Mouse (Mus musculus) left cerebral cortex, adult 18-20 months (tissue): ENCODE measurements at regions not wholly inside any gene's neighbourhood (a gene's known extent, or its start where the extent isn't known, plus 50 kb on each side); places are given as distances from the start of the nearest gene placed in this dataset.

Experiments
- DNase-seq, 2 experiments: peaks; one replicate each; pipeline ENCODE4 v3.0.0; 2021 to 2022; ENCODE audit warnings: low spot score in 2 of 2, mixed read lengths in 1 of 2

DNA sequence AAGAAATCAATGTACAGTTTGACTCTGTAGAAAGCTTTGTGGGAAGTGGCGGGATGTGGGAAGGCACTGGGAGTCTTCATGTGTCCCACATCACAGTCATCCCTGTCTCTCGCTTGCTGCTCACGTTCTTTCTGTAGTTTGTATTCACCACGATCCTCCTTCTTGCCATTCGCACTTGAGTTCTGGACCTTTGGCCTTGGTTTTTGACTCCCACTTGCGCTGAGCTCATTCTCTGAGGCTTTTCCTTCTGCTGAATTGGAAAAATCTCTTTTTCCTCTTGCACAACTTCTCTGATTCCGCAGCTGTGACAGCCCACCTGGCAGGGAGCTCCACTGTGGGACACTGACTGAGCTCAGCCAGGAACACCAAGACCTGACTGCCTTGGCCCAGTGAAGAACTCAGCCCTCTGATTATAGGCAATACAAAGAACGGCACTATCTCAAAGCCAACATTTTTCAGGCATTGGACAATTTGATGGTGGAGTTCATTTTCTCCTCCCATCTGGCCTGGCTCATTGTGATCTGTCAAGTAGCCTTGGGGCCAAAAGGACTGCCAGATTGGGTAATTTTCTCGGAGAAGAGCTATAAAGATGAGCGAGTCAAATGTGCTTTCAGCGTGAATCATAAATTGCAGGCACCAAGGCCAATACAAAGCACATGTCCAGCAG, 299.9 kb downstream of the Plpp3 start:
- no peak for DNase-seq

DNA sequence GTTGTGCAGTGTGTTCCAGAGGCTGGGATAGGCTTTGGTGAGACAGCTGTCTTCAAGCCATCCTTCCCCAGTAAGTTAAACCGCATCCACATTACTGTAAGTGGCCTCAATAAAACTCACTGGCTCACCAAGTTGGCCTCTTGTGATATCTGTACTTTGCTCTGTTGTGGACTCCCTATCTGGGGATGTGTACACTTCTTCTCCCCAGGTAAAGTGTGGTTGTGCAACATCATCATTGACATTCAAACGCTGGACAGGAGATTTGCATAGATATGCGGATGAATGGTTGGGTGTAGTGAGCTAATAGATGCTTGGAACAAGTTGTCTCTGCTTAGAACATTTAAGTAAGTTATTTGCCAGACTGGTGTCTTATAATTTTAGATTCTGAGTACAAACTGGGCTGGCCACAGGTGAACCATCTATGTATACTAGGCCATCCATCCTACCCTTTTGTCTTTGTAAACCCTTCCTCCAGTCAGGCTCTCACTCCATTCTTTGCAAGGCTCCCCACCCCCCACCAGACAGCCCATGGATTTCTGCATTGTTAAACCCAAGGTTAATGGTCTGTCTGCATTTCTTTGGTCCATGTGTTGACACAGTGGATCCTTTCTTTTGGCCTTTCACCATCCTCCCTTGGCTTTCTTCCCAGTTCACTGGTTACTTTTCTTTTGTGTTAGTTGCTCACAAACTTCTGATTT, 303.0 kb downstream of the Plpp3 start:
- DNase-seq: no peak

DNA sequence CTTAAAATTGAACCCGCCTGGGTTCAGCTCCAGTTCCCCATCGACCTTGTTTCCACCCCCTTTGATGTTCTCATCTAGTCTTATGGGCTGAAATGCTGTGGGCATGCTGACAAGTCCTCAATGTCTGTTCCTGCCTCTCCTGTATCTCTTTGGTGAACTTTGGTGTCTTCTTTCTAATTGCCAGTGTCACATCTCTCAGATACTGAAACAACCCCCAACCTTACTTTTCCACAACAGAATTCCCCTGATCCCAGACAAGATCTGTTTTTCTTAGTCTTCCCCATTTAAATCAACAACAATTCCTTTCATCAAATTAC, 303.5 kb downstream of the Plpp3 start:
- DNase-seq: no peak

- no peak for DNase-seq
Measured at GRCm38 (mm10) chr4:105467811-105468210, 310.7 kb downstream of the Plpp3 start.

GRCm38 (mm10) chr4:105469300-105469821, 312.2 kb downstream of the Plpp3 start:
- DNase-seq: no peak

DNA sequence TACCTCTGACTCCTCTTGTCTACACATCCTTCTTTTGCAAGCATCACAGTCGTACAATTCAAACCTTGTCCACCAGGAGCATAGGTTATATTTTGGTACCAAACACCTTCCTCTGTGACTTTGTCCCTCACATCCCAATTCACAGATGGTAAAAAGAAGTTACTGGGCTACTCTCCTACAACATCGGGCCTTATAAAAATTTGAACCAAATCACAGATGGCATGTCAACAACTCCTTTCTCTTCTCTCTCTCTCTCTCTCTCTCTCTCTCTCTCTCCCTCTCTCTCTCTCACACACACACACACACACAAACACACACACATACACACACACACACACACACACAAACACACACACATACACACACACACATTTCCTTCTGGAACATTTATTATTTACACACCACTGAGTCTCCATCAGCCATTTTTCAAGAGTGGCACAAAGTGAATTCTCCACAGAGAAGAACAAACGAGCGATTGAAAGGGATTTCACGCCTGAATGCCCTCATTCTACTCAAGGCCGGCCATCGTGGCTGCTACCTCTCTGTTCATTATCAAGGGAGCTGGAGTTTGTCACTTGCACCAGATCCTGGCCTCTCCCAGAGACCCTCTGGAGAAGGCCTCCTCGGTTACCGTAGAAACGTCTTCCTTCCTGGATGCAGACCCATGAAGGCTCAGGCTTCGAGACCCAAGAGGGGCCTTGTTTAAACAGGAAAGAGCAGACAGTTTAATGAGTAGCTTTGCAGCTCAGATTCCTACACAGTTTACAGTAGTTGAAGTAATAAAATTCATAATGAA, 314.7 kb upstream of the Gm12728 start:
- peak; percentile 12 to 16 for DNase-seq

DNA sequence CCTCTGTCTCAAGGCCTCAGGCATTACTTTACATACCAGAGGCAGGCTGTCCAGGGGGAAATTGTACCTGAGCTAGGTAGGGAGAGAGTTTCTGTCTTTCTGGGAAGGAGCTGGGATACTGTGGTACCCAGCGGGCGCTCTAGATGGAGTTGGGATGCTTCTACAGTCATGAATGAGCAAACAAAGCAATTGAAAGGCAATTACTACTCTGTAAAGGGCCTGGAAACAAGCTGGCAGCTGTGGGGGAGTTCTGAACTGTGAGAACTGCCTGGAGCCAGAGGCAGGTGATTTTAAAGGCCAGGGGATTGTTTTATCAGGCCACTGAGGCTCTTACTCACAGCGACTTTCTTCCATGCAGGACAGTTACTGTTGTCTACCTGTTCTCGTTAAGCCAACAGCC, 313.3 kb upstream of the Gm12728 start:
- no peak for DNase-seq

DNA sequence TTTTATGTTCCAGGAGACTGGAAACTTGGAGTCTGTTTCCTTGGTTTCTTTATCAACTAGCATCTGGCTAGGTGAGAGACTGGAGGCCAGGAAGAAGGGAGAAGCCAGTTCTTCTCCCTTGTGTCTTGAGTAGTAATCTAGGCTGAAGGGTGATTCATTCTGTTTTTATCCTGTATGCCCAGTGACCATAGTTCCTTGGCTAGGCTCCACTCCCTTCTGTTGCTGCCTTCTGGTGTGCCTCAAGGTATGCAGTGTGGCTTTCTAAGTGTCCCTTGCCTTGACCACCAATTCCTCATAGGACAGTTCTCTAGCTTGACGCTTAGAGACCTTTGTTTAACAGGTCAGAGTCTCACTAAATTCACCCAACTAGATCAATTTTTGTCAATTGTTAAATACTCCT, 303.3 kb upstream of the Gm12728 start:
- no peak for DNase-seq

DNA sequence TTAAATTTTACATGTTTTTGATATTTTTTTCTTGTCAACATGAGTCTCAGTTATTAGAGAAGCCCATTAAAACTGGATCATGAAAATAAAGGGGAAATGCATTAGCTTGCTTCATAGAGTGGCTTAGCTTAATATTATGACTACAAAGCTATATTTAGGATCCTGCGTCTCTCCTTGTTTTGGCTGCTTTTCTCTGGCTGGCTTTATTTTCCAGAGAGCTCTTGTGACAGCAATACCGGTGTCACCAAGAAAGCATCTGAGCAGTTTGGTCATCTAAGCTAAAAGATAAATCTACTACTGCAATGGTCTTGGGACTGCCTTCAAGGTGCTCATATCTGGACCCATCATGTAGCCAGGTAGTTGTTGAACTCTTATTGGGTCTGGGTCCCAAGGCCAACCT, 293.5 kb upstream of the Gm12728 start:
- no peak for DNase-seq

- DNase-seq: no peak
Measured at GRCm38 (mm10) chr4:105506190-105506589, 283.5 kb upstream of the Gm12728 start.

DNA sequence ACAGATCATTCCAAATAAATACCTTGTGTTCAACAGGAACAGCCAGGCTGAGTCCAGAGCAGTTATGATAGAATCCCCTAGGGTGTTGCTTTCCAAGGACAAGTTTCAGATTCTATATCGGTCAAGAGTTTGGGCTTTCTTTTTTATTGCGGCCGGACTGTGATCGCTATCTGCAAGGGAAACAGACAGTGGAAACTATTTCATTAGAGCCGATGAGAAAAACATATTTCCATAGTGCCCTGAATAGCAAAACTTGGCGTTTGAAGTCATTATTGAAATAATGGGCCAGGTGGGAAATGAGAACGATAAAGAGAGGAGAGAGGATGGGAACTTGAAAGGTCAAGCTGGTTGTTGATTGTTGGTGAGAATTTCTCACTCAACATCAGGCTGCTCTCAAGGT, 282.4 kb upstream of the Gm12728 start:
- no peak for DNase-seq

GRCm38 (mm10) chr4:105509091-105509490, 280.6 kb upstream of the Gm12728 start:
- no peak for DNase-seq

DNA sequence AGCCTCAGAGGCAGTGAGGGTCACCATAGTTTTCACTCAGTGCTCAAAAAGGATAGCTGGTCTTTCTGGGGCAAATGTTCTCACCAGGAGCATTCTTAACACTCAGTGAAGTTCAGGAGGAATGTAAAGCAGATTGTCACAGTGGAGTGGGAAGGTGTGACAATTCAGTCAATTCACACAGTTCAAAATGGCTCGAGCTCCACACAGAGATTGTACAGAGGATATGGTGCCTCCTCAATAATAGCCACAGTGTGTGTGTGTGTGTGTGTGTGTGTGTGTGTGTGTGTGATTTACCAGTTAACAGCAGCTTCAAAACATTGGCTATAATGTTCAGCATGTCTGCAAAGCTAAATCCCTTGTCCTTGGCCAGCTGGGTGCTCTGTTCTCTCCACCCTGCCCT, 279.3 kb upstream of the Gm12728 start:
- peak in 1 of 2 experiments; percentile 12 for DNase-seq

DNA sequence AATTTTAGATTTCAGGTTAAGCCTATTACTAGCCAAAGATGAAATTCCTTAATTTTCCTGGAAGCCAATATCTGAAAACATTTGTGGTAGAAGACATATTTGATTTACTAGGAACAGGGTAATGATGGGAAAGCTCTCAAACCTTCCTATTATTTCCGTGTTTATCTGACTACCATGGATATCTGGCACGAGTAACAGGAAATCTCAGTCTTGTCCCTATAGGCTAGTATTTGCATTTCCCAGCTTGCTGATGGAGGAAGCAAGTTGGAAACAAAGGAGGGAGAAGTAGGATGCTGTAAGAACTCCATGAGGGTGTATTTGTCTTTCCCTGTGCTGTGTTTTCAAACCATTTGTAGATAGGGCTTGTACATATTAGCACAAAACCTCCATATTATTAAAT, 264.5 kb upstream of the Gm12728 start:
- no peak for DNase-seq

GRCm38 (mm10) chr4:105526755-105527154, 262.9 kb upstream of the Gm12728 start:
- DNase-seq: no peak

GRCm38 (mm10) chr4:105527316-105527715, 262.4 kb upstream of the Gm12728 start:
- no peak for DNase-seq

- no peak for DNase-seq
Measured at GRCm38 (mm10) chr4:105531651-105532425, 257.8 kb upstream of the Gm12728 start.

DNA sequence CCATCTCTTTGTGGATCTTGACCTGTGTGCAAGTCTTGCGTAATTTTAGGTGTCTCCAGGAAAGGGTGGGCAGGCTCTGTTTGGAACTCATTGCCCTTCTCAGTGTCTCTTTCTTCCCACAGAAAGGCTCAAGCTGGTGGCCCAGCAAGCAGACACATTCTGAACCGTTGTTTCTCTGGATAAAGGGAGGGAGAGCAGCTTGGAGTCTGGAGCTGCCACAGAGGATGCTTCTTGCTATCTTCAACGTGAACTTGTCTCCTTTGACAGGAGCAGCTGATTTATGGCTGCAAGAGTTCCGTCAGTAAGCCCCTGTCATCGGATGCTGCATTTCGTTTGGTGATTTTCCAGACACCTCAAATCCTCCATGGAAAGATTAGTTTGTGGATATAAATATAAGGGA, 254.2 kb upstream of the Gm12728 start:
- no peak for DNase-seq

- no peak for DNase-seq
Measured at GRCm38 (mm10) chr4:105545486-105545885, 244.2 kb upstream of the Gm12728 start.

DNA sequence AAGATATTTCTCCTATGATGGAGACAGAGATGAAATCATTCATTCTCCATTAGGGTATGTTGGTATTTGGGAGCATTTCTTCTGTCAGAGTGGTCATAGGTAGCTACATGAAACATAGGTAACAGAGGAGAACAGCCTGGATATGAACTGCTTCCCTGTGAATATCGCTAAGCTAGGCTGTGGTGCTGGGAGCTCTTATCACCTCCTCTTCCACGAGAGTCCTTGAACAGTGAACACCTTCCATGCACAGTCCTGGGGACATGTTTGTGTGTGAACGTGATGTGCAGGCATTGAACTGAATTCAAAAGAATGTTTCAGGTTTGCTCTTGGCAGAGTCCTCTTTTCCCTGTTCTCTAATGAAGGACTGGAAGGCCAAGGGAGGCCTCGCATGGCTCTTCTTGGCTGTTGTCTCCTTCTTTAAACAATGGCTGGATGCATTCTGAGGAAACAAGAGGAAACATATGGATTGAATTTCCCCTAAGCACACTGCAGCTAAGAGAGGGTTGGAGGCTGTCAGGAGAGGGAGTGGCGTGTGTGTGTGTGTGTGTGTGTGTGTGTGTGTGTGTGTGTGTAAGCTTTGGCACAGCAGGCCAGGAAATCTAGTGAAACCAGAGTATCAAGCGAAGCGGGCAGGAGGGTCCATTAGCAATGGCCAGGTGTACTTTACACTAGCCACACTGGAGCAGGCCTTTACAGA, 239.8 kb upstream of the Gm12728 start:
- no peak for DNase-seq
